Mouse (Mus musculus): ENCODE measurements around the gene Ehd4.

DNA sequence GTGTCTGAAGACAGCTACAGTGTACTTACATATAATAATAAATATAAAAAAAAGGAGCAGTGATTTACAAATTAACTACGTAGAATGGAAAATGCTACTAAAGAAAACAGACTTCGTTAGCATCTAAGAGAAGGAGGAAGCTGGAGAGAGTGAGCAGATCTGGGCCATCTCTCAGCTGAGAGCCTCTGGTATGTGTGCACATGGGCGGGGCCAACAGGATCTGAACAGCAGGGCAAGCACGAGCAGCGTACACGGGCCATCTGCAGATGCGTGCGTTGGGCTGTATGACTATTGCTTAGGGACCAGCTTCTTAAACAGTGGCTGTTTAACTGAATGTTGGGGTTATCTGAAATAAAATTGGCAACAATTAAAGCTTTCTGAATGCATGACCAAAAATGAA, 56.5 kb downstream of the Ehd4 start:
- TF ChIP-seq MAX (IDR thresholded peaks at IDR 0.05; ENCODE audit: low read depth), result no peak
- no peak for TF ChIP-seq POLR2A (IDR thresholded peaks at IDR 0.05; ENCODE audit: insufficient read length, low read depth)
- TF ChIP-seq TCF12 (IDR thresholded peaks at IDR 0.05; ENCODE audit: insufficient read depth, poor library complexity, severe bottlenecking), result no peak
- TF ChIP-seq CEBPB (IDR thresholded peaks at IDR 0.05; ENCODE audit: insufficient read depth, poor library complexity, severe bottlenecking), result no peak
- no peak for TF ChIP-seq USF1 (IDR thresholded peaks at IDR 0.05; ENCODE audit: low read depth)
- no peak for TF ChIP-seq MYOD1 (IDR thresholded peaks at IDR 0.05; ENCODE audit: control insufficient read depth in 1 of 3, insufficient read length in 2 of 3, low read depth in 2 of 3)
- no peak for TF ChIP-seq E2F4 (IDR thresholded peaks at IDR 0.05; ENCODE audit: insufficient read depth)
- TF ChIP-seq POLR2AphosphoS2 (IDR thresholded peaks at IDR 0.05; ENCODE audit: insufficient read length, low read depth), result no peak
- no peak for TF ChIP-seq REST (IDR thresholded peaks at IDR 0.05; ENCODE audit: insufficient read depth, insufficient read length)
- TF ChIP-seq MYOG (IDR thresholded peaks at IDR 0.05; ENCODE audit: control insufficient read depth in 1 of 3, insufficient read depth in 1 of 3, insufficient read length in 2 of 3, low read depth in 2 of 3), result no peak
- TF ChIP-seq TCF3 (IDR thresholded peaks at IDR 0.05; ENCODE audit: insufficient read length, low read depth), result no peak
- no peak for TF ChIP-seq SRF (IDR thresholded peaks at IDR 0.05; ENCODE audit: control insufficient read depth, insufficient read length, low read depth)

Measured in myocyte (in vitro differentiated cells).